In genomic region chr7:122390200-122390599, GRCm38 (mm10) we compare ENCODE assay signal across 9 mouse cellular contexts.
DNase-seq lines count a peak whose midpoint lies in the region; ATAC-seq and TF ChIP-seq lines count a peak whose summit lies in the region.
"Had no signal": no experiment of that assay in that cellular context is flagged by ENCODE, and none has a peak within 500 bp of the region (broad histone marks: within the 10 kb centered on the region; RNA-seq: fewer than 3 reads in every experiment).

No protein-coding gene starts in this region.

- TF ChIP-seq EP300 in heart, adult 2 months (IDR thresholded peaks at IDR 0.05; ENCODE audit: insufficient read depth, low read depth, low read length): no peak

- no peaks in the 10 kb centered on the region for H3K79me2 ChIP-seq in heart, adult 2 months (replicated peaks; ENCODE audit: control insufficient read depth, insufficient read depth, low read length)

- H3K9me3 ChIP-seq in liver, embryonic 15.5 days (replicated peaks): no peaks in the 10 kb centered on the region
- H3K9me3 ChIP-seq: limb, embryonic 13.5 days had no signal

- 25% methylated on average over 5 of the region's 5 CpGs for WGBS in liver, embryonic 15.5 days (ENCODE audit: insufficient replicate concordance)
- WGBS in heart, adult 2 months: 53% methylated on average over 5 of the region's 5 CpGs

- H3K27ac ChIP-seq in liver, embryonic 15.5 days (replicated peaks): no peak overlapping the region
- no peak overlapping the region for H3K27ac ChIP-seq in heart, adult 2 months
- H3K27ac ChIP-seq: limb, embryonic 13.5 days had no signal

- no peak overlapping the region for H3K9ac ChIP-seq in liver, embryonic 15.5 days
- H3K9ac ChIP-seq in heart, adult 2 months (ENCODE audit: low read depth, low read length): no peak overlapping the region
- H3K9ac ChIP-seq: limb, embryonic 13.5 days had no signal

- H3K36me3 ChIP-seq in liver, embryonic 15.5 days (replicated peaks): no peaks in the 10 kb centered on the region
- H3K36me3 ChIP-seq in heart, adult 2 months (ENCODE audit: control insufficient read depth, insufficient read depth, low read length): no peaks in the 10 kb centered on the region
- H3K36me3 ChIP-seq: limb, embryonic 13.5 days had no signal

- DNase-seq in layer of hippocampus, adult 9-11 months: peak; percentile 47
- no peak for DNase-seq in layer of hippocampus, adult 9-10 months (ENCODE audit: low spot score)
- peak; percentile 62 for DNase-seq in brain, embryonic 14.5 days (ENCODE audit: low read depth)
- peak; percentile 31 for DNase-seq in retina, postnatal 1 day
- DNase-seq in embryo, embryonic 11 days: no peak
- no peak for DNase-seq in heart, adult 2 months
- no peak for DNase-seq in adrenal gland, postnatal 36 days

- no peak for TF ChIP-seq POLR2A in brain, embryonic 14.5 days (IDR thresholded peaks at IDR 0.05; ENCODE audit: borderline replicate concordance, extremely low read depth, insufficient read depth, insufficient read length, poor library complexity, severe bottlenecking)
- TF ChIP-seq POLR2A in heart, adult 2 months (IDR thresholded peaks at IDR 0.05; ENCODE audit: insufficient read depth, low read depth, low read length): no peak

- H3K4me3 ChIP-seq in liver, embryonic 15.5 days (replicated peaks): no peak overlapping the region
- H3K4me3 ChIP-seq in heart, adult 2 months: no peak overlapping the region
- H3K4me3 ChIP-seq: limb, embryonic 13.5 days had no signal

- H3K27me3 ChIP-seq in liver, embryonic 15.5 days: no peaks in the 10 kb centered on the region
- H3K27me3 ChIP-seq in heart, adult 2 months (ENCODE audit: control insufficient read depth, insufficient read depth, low read length): no peaks in the 10 kb centered on the region
- H3K27me3 ChIP-seq: limb, embryonic 13.5 days had no signal

- ATAC-seq in liver, embryonic 15.5 days (ENCODE audit: insufficient read depth): peak; percentile 31; the same call in 1 of the 2 replicates

- no peak overlapping the region for H3K4me2 ChIP-seq in liver, embryonic 15.5 days
- H3K4me2 ChIP-seq: limb, embryonic 13.5 days had no signal

- H3K4me1 ChIP-seq in liver, embryonic 15.5 days (replicated peaks): no peaks in the 10 kb centered on the region; the same call in 1 of the 2 replicates
- H3K4me1 ChIP-seq in heart, adult 2 months (ENCODE audit: control insufficient read depth, insufficient read depth, low read length): no peaks in the 10 kb centered on the region
- H3K4me1 ChIP-seq: limb, embryonic 13.5 days had no signal

- TF ChIP-seq CTCF in brain, embryonic 14.5 days (IDR thresholded peaks at IDR 0.05; ENCODE audit: borderline replicate concordance, extremely low read depth, insufficient read depth, insufficient read length): no peak
- TF ChIP-seq CTCF in heart, adult 2 months (IDR thresholded peaks at IDR 0.05): no peak

- intact Hi-C loops in heart, adult 2 months (cut with DNase I): no loop called here

Comparison
In these comparisons a context has a peak if more than half of its experiments do, and no peak if none do; other contexts are left out.
1. DNase-seq: peak in layer of hippocampus, adult 9-11 months (single experiment), brain, embryonic 14.5 days (single experiment) and retina, postnatal 1 day (single experiment); none in layer of hippocampus, adult 9-10 months (single experiment), embryo, embryonic 11 days (single experiment), heart, adult 2 months (0 of 2) and adrenal gland, postnatal 36 days (0 of 2).